Mouse (Mus musculus): ENCODE results near the gene Dcp1a. TPM values are rescaled to one million over a fixed set of nuclear protein-coding genes. Genes with fewer than 3 reads are reported as not detected.

Gene Dcp1a
- polyA plus RNA-seq, 1 experiment, result 81.8 TPM

- no peak overlapping the region for H3K27ac ChIP-seq (ENCODE audit: control insufficient read depth, insufficient read depth, low read length)
- H3K4me3 ChIP-seq (ENCODE audit: control insufficient read depth, insufficient read depth, low read length), result no peak overlapping the region
- no peaks in the 10 kb centered on the region for H3K4me1 ChIP-seq (replicated peaks; ENCODE audit: control insufficient read depth, insufficient read depth, low read length)
- peaks cover 57% of the 10 kb centered on the region for H3K36me3 ChIP-seq (ENCODE audit: control insufficient read depth, insufficient read depth, low read length)
- no peak for TF ChIP-seq CTCF (IDR thresholded peaks at IDR 0.05; ENCODE audit: borderline replicate concordance, control insufficient read depth, extremely low read depth, insufficient read depth, low read length, poor library complexity)
- TF ChIP-seq POLR2A (IDR thresholded peaks at IDR 0.05; ENCODE audit: control insufficient read depth, extremely low read depth, insufficient read depth, low read length, poor library complexity), result no peak
- H3K27me3 ChIP-seq (ENCODE audit: control insufficient read depth, insufficient read depth, low read length), result no peaks in the 10 kb centered on the region
- DNase-seq, result no peak
- 95% methylated on average over 9 of the region's 9 CpGs for WGBS
Observed at GRCm38 (mm10) chr14:30570303-30570702, 91.0 kb downstream of the Dcp1a start.

- TF ChIP-seq POLR2A (IDR thresholded peaks at IDR 0.05; ENCODE audit: control insufficient read depth, extremely low read depth, insufficient read depth, low read length, poor library complexity) (no peak), CTCF (IDR thresholded peaks at IDR 0.05; ENCODE audit: borderline replicate concordance, control insufficient read depth, extremely low read depth, insufficient read depth, low read length, poor library complexity) (no peak)
- Histone ChIP-seq H3K4me3 (ENCODE audit: control insufficient read depth, insufficient read depth, low read length) (no peak overlapping the region), H3K27ac (ENCODE audit: control insufficient read depth, insufficient read depth, low read length) (no peak overlapping the region), H3K4me1 (replicated peaks; ENCODE audit: control insufficient read depth, insufficient read depth, low read length) (no peaks in the 10 kb centered on the region), H3K36me3 (ENCODE audit: control insufficient read depth, insufficient read depth, low read length) (peaks cover 42% of the 10 kb centered on the region), H3K27me3 (ENCODE audit: control insufficient read depth, insufficient read depth, low read length) (no peaks in the 10 kb centered on the region)
- DNase-seq, result no peak
- 97% methylated on average over 10 of the region's 10 CpGs for WGBS
Observed at GRCm38 (mm10) chr14:30572253-30572652, 92.9 kb downstream of the Dcp1a start.

GRCm38 (mm10) chr14:30573235-30573634, 93.9 kb downstream of the Dcp1a start:
- no peak for DNase-seq
- WGBS, result 87% methylated on average over 8 of the region's 8 CpGs
- H3K27ac ChIP-seq (ENCODE audit: control insufficient read depth, insufficient read depth, low read length), result no peak overlapping the region

GRCm38 (mm10) chr14:30573983-30574584, 94.7 kb downstream of the Dcp1a start:
- peaks cover 37% of the 10 kb centered on the region for H3K36me3 ChIP-seq (ENCODE audit: control insufficient read depth, insufficient read depth, low read length)
- DNase-seq, result peak; percentile 73
- H3K27ac ChIP-seq (ENCODE audit: control insufficient read depth, insufficient read depth, low read length), result no peak overlapping the region
- no peak overlapping the region for H3K4me3 ChIP-seq (ENCODE audit: control insufficient read depth, insufficient read depth, low read length)
- H3K4me1 ChIP-seq (replicated peaks; ENCODE audit: control insufficient read depth, insufficient read depth, low read length), result peaks cover 2% of the 10 kb centered on the region; the same call in 1 of the 2 replicates
- TF ChIP-seq POLR2A (IDR thresholded peaks at IDR 0.05; ENCODE audit: control insufficient read depth, extremely low read depth, insufficient read depth, low read length, poor library complexity), result no peak
- H3K27me3 ChIP-seq (ENCODE audit: control insufficient read depth, insufficient read depth, low read length), result no peaks in the 10 kb centered on the region
- 74% methylated on average over 6 of the region's 6 CpGs for WGBS

More at GRCm38 (mm10) chr14:30573235-30573634, 93.9 kb downstream of the Dcp1a start:
- Histone ChIP-seq H3K4me3 (ENCODE audit: control insufficient read depth, insufficient read depth, low read length) (no peak overlapping the region), H3K27me3 (ENCODE audit: control insufficient read depth, insufficient read depth, low read length) (no peaks in the 10 kb centered on the region), H3K36me3 (ENCODE audit: control insufficient read depth, insufficient read depth, low read length) (peaks cover 42% of the 10 kb centered on the region), H3K4me1 (replicated peaks; ENCODE audit: control insufficient read depth, insufficient read depth, low read length) (no peaks in the 10 kb centered on the region)
- TF ChIP-seq CTCF (IDR thresholded peaks at IDR 0.05; ENCODE audit: borderline replicate concordance, control insufficient read depth, extremely low read depth, insufficient read depth, low read length, poor library complexity), result no peak
- no peak for TF ChIP-seq POLR2A (IDR thresholded peaks at IDR 0.05; ENCODE audit: control insufficient read depth, extremely low read depth, insufficient read depth, low read length, poor library complexity)

- Histone ChIP-seq H3K27ac (ENCODE audit: control insufficient read depth, insufficient read depth, low read length) (no peak overlapping the region), H3K4me1 (replicated peaks; ENCODE audit: control insufficient read depth, insufficient read depth, low read length) (peaks cover 8% of the 10 kb centered on the region), H3K36me3 (ENCODE audit: control insufficient read depth, insufficient read depth, low read length) (peaks cover 22% of the 10 kb centered on the region), H3K4me3 (ENCODE audit: control insufficient read depth, insufficient read depth, low read length) (no peak overlapping the region), H3K27me3 (ENCODE audit: control insufficient read depth, insufficient read depth, low read length) (no peaks in the 10 kb centered on the region)
- DNase-seq, result no peak
- TF ChIP-seq CTCF (IDR thresholded peaks at IDR 0.05; ENCODE audit: borderline replicate concordance, control insufficient read depth, extremely low read depth, insufficient read depth, low read length, poor library complexity), result no peak
- no peak for TF ChIP-seq POLR2A (IDR thresholded peaks at IDR 0.05; ENCODE audit: control insufficient read depth, extremely low read depth, insufficient read depth, low read length, poor library complexity)
- 82% methylated on average over 7 of the region's 7 CpGs for WGBS
Observed at GRCm38 (mm10) chr14:30575791-30576190, 96.5 kb downstream of the Dcp1a start.

GRCm38 (mm10) chr14:30576260-30576659, 96.9 kb downstream of the Dcp1a start:
- Histone ChIP-seq H3K27ac (ENCODE audit: control insufficient read depth, insufficient read depth, low read length) (no peak overlapping the region), H3K36me3 (ENCODE audit: control insufficient read depth, insufficient read depth, low read length) (peaks cover 17% of the 10 kb centered on the region), H3K4me1 (replicated peaks; ENCODE audit: control insufficient read depth, insufficient read depth, low read length) (peaks cover 8% of the 10 kb centered on the region), H3K4me3 (ENCODE audit: control insufficient read depth, insufficient read depth, low read length) (no peak overlapping the region), H3K27me3 (ENCODE audit: control insufficient read depth, insufficient read depth, low read length) (no peaks in the 10 kb centered on the region)
- WGBS, result 91% methylated on average over 5 of the region's 5 CpGs
- TF ChIP-seq POLR2A (IDR thresholded peaks at IDR 0.05; ENCODE audit: control insufficient read depth, extremely low read depth, insufficient read depth, low read length, poor library complexity) (no peak), CTCF (IDR thresholded peaks at IDR 0.05; ENCODE audit: borderline replicate concordance, control insufficient read depth, extremely low read depth, insufficient read depth, low read length, poor library complexity) (no peak)
- DNase-seq, result no peak

Other genes starting within 250 kb of the Dcp1a start
- 1.6 and 2.2 TPM in 2 replicates for gene Cacna1d, start 11.9 kb downstream of the Dcp1a start, polyA plus RNA-seq (2012; rRNA removed)
- 269 and 361 TPM in 2 replicates for gene Tkt, start 68.8 kb downstream of the Dcp1a start, polyA plus RNA-seq (2012; rRNA removed)
- gene Prkcd, start 146.7 kb downstream of the Dcp1a start, polyA plus RNA-seq (2012; rRNA removed), result 201 and 214 TPM in 2 replicates
- gene Rft1, start 174.8 kb downstream of the Dcp1a start, polyA plus RNA-seq (2012; rRNA removed), result 13.8 and 14.0 TPM in 2 replicates
- gene Sfmbt1, start 235.3 kb downstream of the Dcp1a start, polyA plus RNA-seq (2012; rRNA removed), result 3.2 and 4.0 TPM in 2 replicates